In the genomic region with DNA sequence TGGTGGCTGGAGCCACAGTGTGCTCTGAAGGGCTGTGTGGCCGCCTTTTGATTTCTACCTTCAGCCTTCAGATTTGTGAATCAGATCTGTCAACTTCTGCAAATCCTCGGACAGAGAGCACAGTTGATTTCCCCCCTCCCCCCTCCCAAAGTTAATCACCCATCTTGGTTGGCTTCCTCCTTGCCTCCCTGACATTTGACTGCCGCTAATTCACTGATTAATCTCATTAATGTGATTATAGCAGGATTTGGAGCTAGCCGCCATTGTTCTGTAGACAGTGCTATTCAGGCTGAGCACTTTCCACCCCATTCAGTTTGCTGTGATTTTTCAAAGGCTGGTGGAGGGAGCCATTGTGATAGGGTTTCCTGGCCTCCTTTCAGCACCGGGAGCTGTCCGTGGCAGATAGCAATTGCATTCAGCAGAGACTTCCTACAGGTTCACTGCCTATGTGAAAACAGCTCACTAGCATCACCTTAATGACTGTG, we compare ENCODE assay signal across 9 mouse cellular contexts. TPM values are rescaled to one million over a fixed set of nuclear protein-coding genes. Genes with fewer than 3 reads are reported as not detected.
A peak's percentile ranks its signal among the peaks of the same experiment; 100 is the strongest.
DNase-seq lines count a peak whose midpoint lies in the region; ATAC-seq and TF ChIP-seq lines count a peak whose summit lies in the region.
"Had no signal": no experiment of that assay in that cellular context is flagged by ENCODE, and none has a peak within 500 bp of the region (broad histone marks: within the 10 kb centered on the region; RNA-seq: fewer than 3 reads in every experiment).

No protein-coding gene starts in this region.

- no peak for TF ChIP-seq POLR2A in CH12.LX (IDR thresholded peaks at IDR 0.05; ENCODE audit: low read depth, low read length)

- no peaks in the 10 kb centered on the region for H3K79me2 ChIP-seq in CH12.LX (replicated peaks; ENCODE audit: control insufficient read depth, extremely low read depth, insufficient read depth, poor library complexity, severe bottlenecking)

- no peaks in the 10 kb centered on the region for H3K9me3 ChIP-seq in CH12.LX (replicated peaks; ENCODE audit: low read length)
- H3K9me3 ChIP-seq in hindbrain, embryonic 12.5 days (replicated peaks) = no peaks in the 10 kb centered on the region
- H3K9me3 ChIP-seq in neural tube, embryonic 13.5 days = no peaks in the 10 kb centered on the region
- H3K9me3 ChIP-seq: limb, embryonic 13.5 days had no signal

- WGBS in hindbrain, embryonic 12.5 days = 3% methylated on average over 6 of the region's 6 CpGs
- WGBS in neural tube, embryonic 13.5 days = 2% methylated on average over 6 of the region's 6 CpGs

- dilution Hi-C loops in CH12.LX (cut with MboI; ENCODE audit: extremely low pct_ligation_motif_present, extremely low pct_unique_long_range_greater_than_20kb, low sequenced_read_pairs) = no loop called here

- no peak overlapping the region for H3K4me3 ChIP-seq in CH12.LX (replicated peaks in 1 of 3; ENCODE audit: low read depth in 2 of 3, low read length in 2 of 3, poor library complexity in 1 of 3)
- peak overlapping the region; percentile 37 for H3K4me3 ChIP-seq in hindbrain, embryonic 12.5 days
- H3K4me3 ChIP-seq in neural tube, embryonic 13.5 days = peak overlapping the region; percentile 46
- H3K4me3 ChIP-seq: limb, embryonic 13.5 days had no signal

- H3K4me2 ChIP-seq in CH12.LX (ENCODE audit: insufficient read depth, low read depth, poor library complexity, severe bottlenecking) = no peak overlapping the region
- peak overlapping the region; percentile 46 for H3K4me2 ChIP-seq in hindbrain, embryonic 12.5 days (replicated peaks)
- peak overlapping the region; percentile 63 for H3K4me2 ChIP-seq in neural tube, embryonic 13.5 days
- H3K4me2 ChIP-seq: limb, embryonic 13.5 days had no signal

- no peaks in the 10 kb centered on the region for H3K36me3 ChIP-seq in CH12.LX (replicated peaks in 1 of 2; ENCODE audit: control insufficient read depth in 1 of 2, insufficient read depth in 1 of 2, low read length in 1 of 2)
- H3K36me3 ChIP-seq in hindbrain, embryonic 12.5 days = no peaks in the 10 kb centered on the region
- no peaks in the 10 kb centered on the region for H3K36me3 ChIP-seq in neural tube, embryonic 13.5 days
- H3K36me3 ChIP-seq: limb, embryonic 13.5 days had no signal

- in situ Hi-C loops in CH12.LX (cut with MboI; ENCODE audit: low pct_ligation_motif_present, low pct_unique_long_range_greater_than_20kb, low sequenced_read_pairs) = no loop called here

- peak; percentile 14; the same call in 1 of the 2 replicates for ATAC-seq in hindbrain, embryonic 12.5 days (ENCODE audit: low FRiP score)
- no peak for ATAC-seq in neural tube, embryonic 13.5 days (ENCODE audit: low read depth)

- H3K9ac ChIP-seq in CH12.LX (ENCODE audit: insufficient read depth, low read depth) = no peak overlapping the region
- H3K9ac ChIP-seq in hindbrain, embryonic 12.5 days = peak overlapping the region; percentile 65
- peak overlapping the region; percentile 75 for H3K9ac ChIP-seq in neural tube, embryonic 13.5 days
- H3K9ac ChIP-seq: limb, embryonic 13.5 days had no signal

- no peaks in the 10 kb centered on the region for H3K27me3 ChIP-seq in CH12.LX (replicated peaks)
- H3K27me3 ChIP-seq in hindbrain, embryonic 12.5 days = 0 out of 2 replicates have a peak, but pooled peaks cover 3% of the 10 kb centered on the region
- no peaks in the 10 kb centered on the region for H3K27me3 ChIP-seq in neural tube, embryonic 13.5 days

- DNase-seq in heart, adult 18-20 months = peak; percentile 7 to 37
- DNase-seq in heart, adult 8-10 months (ENCODE audit: low spot score) = no peak
- peak; percentile 18 for DNase-seq in CH12.LX (ENCODE audit: extremely low read depth)
- DNase-seq in cerebellum, postnatal 14 days = peak; percentile 60 to 71
- DNase-seq in spleen, adult 18-20 months = no peak
- no peak for DNase-seq in lung, postnatal 14 days

- no peak for TF ChIP-seq CTCF in CH12.LX (conservative IDR thresholded peaks at IDR 0.05 in 1 of 2, IDR thresholded peaks at IDR 0.05 in 1 of 2; ENCODE audit: low read depth in 2 of 2, low read length in 2 of 2)

- no peaks in the 10 kb centered on the region for H3K4me1 ChIP-seq in CH12.LX (ENCODE audit: control insufficient read depth in 1 of 2, insufficient read depth in 2 of 2)
- H3K4me1 ChIP-seq in hindbrain, embryonic 12.5 days = peaks cover 25% of the 10 kb centered on the region
- peaks cover 56% of the 10 kb centered on the region for H3K4me1 ChIP-seq in neural tube, embryonic 13.5 days (replicated peaks)

- no peak for TF ChIP-seq EP300 in CH12.LX (IDR thresholded peaks at IDR 0.05; ENCODE audit: low read length)

- no peak for TF ChIP-seq RAD21 in CH12.LX (IDR thresholded peaks at IDR 0.05; ENCODE audit: low read depth, low read length)

- H3K27ac ChIP-seq in CH12.LX (ENCODE audit: insufficient read depth, low read depth) = no peak overlapping the region
- peak overlapping the region; percentile 94 for H3K27ac ChIP-seq in hindbrain, embryonic 12.5 days
- peak overlapping the region; percentile 97 for H3K27ac ChIP-seq in neural tube, embryonic 13.5 days (replicated peaks)
- H3K27ac ChIP-seq: limb, embryonic 13.5 days had no signal

TF ChIP-seq in CH12.LX, 34 proteins besides CTCF, POLR2A, EP300 and RAD21:
- TF ChIP-seq RCOR1 (conservative IDR thresholded peaks at IDR 0.05; ENCODE audit: low read depth, low read length) (no peak), POLR2AphosphoS2 (IDR thresholded peaks at IDR 0.05; ENCODE audit: low read depth, low read length) (no peak), ZNF384 (IDR thresholded peaks at IDR 0.05; ENCODE audit: low read depth, low read length) (no peak), E2F4 (IDR thresholded peaks at IDR 0.05; ENCODE audit: insufficient replicate concordance, low read depth, low read length) (no peak), IRF4 (IDR thresholded peaks at IDR 0.05; ENCODE audit: low read depth, low read length) (no peak), NRF1 (IDR thresholded peaks at IDR 0.05; ENCODE audit: low read depth, low read length) (no peak), HCFC1 (IDR thresholded peaks at IDR 0.05; ENCODE audit: low read depth, low read length) (no peak), CHD1 (IDR thresholded peaks at IDR 0.05; ENCODE audit: low read depth, low read length) (no peak), USF1 (IDR thresholded peaks at IDR 0.05; ENCODE audit: low read depth, low read length) (no peak), MAZ (IDR thresholded peaks at IDR 0.05; ENCODE audit: low read depth, low read length) (no peak), CHD2 (IDR thresholded peaks at IDR 0.05; ENCODE audit: low read length) (no peak), MEF2A (IDR thresholded peaks at IDR 0.05; ENCODE audit: borderline replicate concordance, low read depth, low read length) (no peak)

RNA-seq across cellular contexts. Expression of a gene that starts 2.1 kb away (rescaled TPM):
- total RNA-seq in heart, adult 18-20 months (2021) = not detected
- total RNA-seq in heart, adult 8-10 months (2022) = under 1 TPM in 1 of 4 experiments, not detected in 3; 0.06 TPM
- total RNA-seq in CH12.LX (2012; rRNA removed) = 1.1 and 1.2 TPM in 2 replicates
- total RNA-seq in CH12.LX (2014; rRNA removed) = not detected in 2 replicates
- polyA plus RNA-seq in CH12.LX (2012; ENCODE audit: insufficient read length, low read depth) = 0.31 and 0.44 TPM in 2 replicates
- 58.2 and 64.3 TPM in 2 replicates for polyA plus RNA-seq in hindbrain, embryonic 12.5 days (2016; fragmentation: Nextera tagmentation; extraction: Ambion mirVana)
- polyA plus RNA-seq in neural tube, embryonic 13.5 days (2015; fragmentation: Nextera tagmentation; extraction: Ambion mirVana) = 170 TPM in 2 replicates

Comparison
In these comparisons a context has a peak if more than half of its experiments do, and no peak if none do; other contexts are left out.
1. DNase-seq: peak in heart, adult 18-20 months (2 of 2), CH12.LX (single experiment) and cerebellum, postnatal 14 days (2 of 2); none in heart, adult 8-10 months (single experiment), spleen, adult 18-20 months (0 of 2) and lung, postnatal 14 days (single experiment).
2. H3K4me3 ChIP-seq: peak in hindbrain, embryonic 12.5 days (single experiment) and neural tube, embryonic 13.5 days (single experiment); none in CH12.LX (0 of 3).